Mouse (Mus musculus) lung, postnatal 14 days (tissue): ENCODE results near the gene Vmn1r91.
"Not testable (repeated sequence)": the region's sequence is repeated elsewhere in the genome, so short reads cannot be mapped to it uniquely, and the experiment has no call there.

Source experiments
- DNase-seq: peaks from one replicate; pipeline ENCODE4 v3.0.0; 2021

Vmn1r91 gene

GRCm38 (mm10) chr7:20099380-20099779 lies at the start of gene Vmn1r91:
TSS of gene Vmn1r91 (plus strand) at chr7:20099680.
- not testable (repeated sequence) for DNase-seq

- DNase-seq: not testable (repeated sequence)
Measured at GRCm38 (mm10) chr7:20064100-20064499, 35.4 kb upstream of the Vmn1r91 start.

- DNase-seq: not testable (repeated sequence)
Measured at GRCm38 (mm10) chr7:20078118-20078517, 21.4 kb upstream of the Vmn1r91 start.

GRCm38 (mm10) chr7:20122479-20122878 lies 23.0 kb downstream of the Vmn1r91 start, which contains the start of gene Gm16442:
TSS of gene Gm16442 (minus strand) at chr7:20122579.
- not testable (repeated sequence) for DNase-seq

- not testable (repeated sequence) for DNase-seq
Measured at GRCm38 (mm10) chr7:20138988-20139387, 39.5 kb downstream of the Vmn1r91 start, which contains the start of gene Vmn1r93. TSS of gene Vmn1r93 (minus strand) at chr7:20139088.
